In the genomic region with DNA sequence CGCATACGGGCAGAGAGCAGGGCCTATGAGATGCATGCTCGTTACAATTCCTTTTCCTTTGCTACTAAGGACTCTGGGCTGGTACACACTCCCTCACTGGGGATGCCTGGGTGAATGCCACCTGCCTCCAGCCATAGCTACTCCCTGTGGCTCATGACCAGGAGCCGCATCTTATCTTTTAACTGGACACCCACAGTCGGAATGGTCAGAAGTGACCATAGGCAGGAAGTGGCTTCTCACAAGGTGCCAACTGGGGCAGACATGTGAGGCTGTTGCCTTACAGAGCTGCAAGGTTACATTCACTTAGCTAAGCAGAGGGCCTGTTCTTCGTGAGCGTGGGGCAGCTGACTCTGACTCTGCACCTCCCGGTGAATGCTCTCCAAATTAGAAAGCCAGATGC, we compare ENCODE assay signal across 18 mouse cellular contexts.
"Had no signal": no experiment of that assay in that cellular context is flagged by ENCODE, and none has a peak within 500 bp of the region (broad histone marks: within the 10 kb centered on the region; RNA-seq: fewer than 3 reads in every experiment).

No protein-coding gene starts in this region.

- H3K4me1 ChIP-seq: midbrain, embryonic 10.5 days; midbrain, embryonic 12.5 days; neural tube, embryonic 13.5 days; neural tube, embryonic 15.5 days had no signal

- ATAC-seq: midbrain, embryonic 16.5 days had no signal

- H3K9ac ChIP-seq: lung, embryonic 14.5 days; midbrain, embryonic 12.5 days; neural tube, embryonic 13.5 days; neural tube, embryonic 15.5 days had no signal

- H3K4me3 ChIP-seq: midbrain, embryonic 10.5 days; midbrain, embryonic 12.5 days; myocyte; neural tube, embryonic 13.5 days; neural tube, embryonic 15.5 days had no signal

- H3K9me3 ChIP-seq: midbrain, embryonic 10.5 days; midbrain, embryonic 12.5 days; neural tube, embryonic 13.5 days; neural tube, embryonic 15.5 days had no signal

- H3K27ac ChIP-seq: midbrain, embryonic 10.5 days; midbrain, embryonic 12.5 days; neural tube, embryonic 13.5 days; neural tube, embryonic 15.5 days had no signal

- H3K4me2 ChIP-seq: lung, embryonic 14.5 days; midbrain, embryonic 12.5 days; neural tube, embryonic 13.5 days; neural tube, embryonic 15.5 days had no signal

- H3K36me3 ChIP-seq: midbrain, embryonic 12.5 days; neural tube, embryonic 13.5 days; neural tube, embryonic 15.5 days had no signal

- H3K27me3 ChIP-seq: midbrain, embryonic 12.5 days; neural tube, embryonic 13.5 days; neural tube, embryonic 15.5 days had no signal

- DNase-seq: lung, embryonic 14.5 days; lung, postnatal 10 days; lung, postnatal 4 days; midbrain, embryonic 14.5 days; retina, postnatal 1 day; right cerebral cortex, adult 18-20 months; right cerebral cortex, postnatal 25 days; right cerebral cortex, postnatal 4 days; spleen, adult 18-20 months; thymus, adult 18-20 months; thymus, postnatal 14 days; thymus, postnatal 36 days had no signal
